Mouse (Mus musculus) midbrain, embryonic 13.5 days (tissue): ENCODE results near the gene Myo1e. TPM values are rescaled to one million over a fixed set of nuclear protein-coding genes. Genes with fewer than 3 reads are reported as not detected.

ENCODE experiments used
- ATAC-seq: fragments of 200-750 bp; cut with Nextera tagmentation; 2 replicates; pipeline ENCODE4 v1.8.0; 2017; ENCODE audit warnings: mild to moderate bottlenecking, moderate TSS enrichment, moderate library complexity
- H3K27ac ChIP-seq: fragments of 300-500 bp; sonication (generic); 2 replicates; pipeline ENCODE4 v1.5.1; 2015; ENCODE audit warnings: inconsistent platforms, mild to moderate bottlenecking, moderate library complexity
- H3K27me3 ChIP-seq: fragments of 300-500 bp; sonication (generic); 2 replicates; pipeline ENCODE4 v1.6.1; 2015; ENCODE audit warnings: mild to moderate bottlenecking, inconsistent platforms
- H3K36me3 ChIP-seq: fragments of 300-500 bp; sonication (generic); 2 replicates; pipeline ENCODE4 v1.6.1; 2015; ENCODE audit warnings: mild to moderate bottlenecking, inconsistent platforms
- H3K4me1 ChIP-seq: fragments of 300-500 bp; sonication (generic); replicated peaks from 2 replicates; pipeline ENCODE4 v1.6.1; 2015; ENCODE audit warnings: inconsistent platforms
- H3K4me2 ChIP-seq: fragments of 300-500 bp; sonication (generic); replicated peaks from 2 replicates; pipeline ENCODE4 v1.6.1; 2015; ENCODE audit warnings: moderate library complexity, mild to moderate bottlenecking, inconsistent platforms
- H3K4me3 ChIP-seq: fragments of 300-500 bp; sonication (generic); replicated peaks from 2 replicates; pipeline ENCODE4 v1.5.1; 2015; ENCODE audit warnings: mild to moderate bottlenecking, inconsistent platforms
- H3K9ac ChIP-seq: fragments of 300-500 bp; sonication (generic); replicated peaks from 2 replicates; pipeline ENCODE4 v1.6.1; 2015; ENCODE audit warnings: mild to moderate bottlenecking, inconsistent platforms
- H3K9me3 ChIP-seq: fragments of 300-500 bp; sonication (generic); 2 replicates; pipeline ENCODE4 v1.6.1; 2016; ENCODE audit warnings: mild to moderate bottlenecking, inconsistent platforms
- WGBS: fragments of 180-500 bp; shearing (Covaris S2); methylation state at CpG from one replicate; pipeline ENCODE4 v1.1.7; 2015; 5-methylcytosine and 5-hydroxymethylcytosine counted together
- polyA plus RNA-seq: library from polyadenylated mRNA; unstranded; fragments of >200 nt; fragmentation: Nextera tagmentation; extraction: Ambion mirVana; gene quantifications from 2 replicates; pipeline ENCODE4 v1.2.1, GENCODE M21; 2015

The Myo1e gene
- polyA plus RNA-seq, 1 experiment from 2014 or later: 6.0 TPM

DNA sequence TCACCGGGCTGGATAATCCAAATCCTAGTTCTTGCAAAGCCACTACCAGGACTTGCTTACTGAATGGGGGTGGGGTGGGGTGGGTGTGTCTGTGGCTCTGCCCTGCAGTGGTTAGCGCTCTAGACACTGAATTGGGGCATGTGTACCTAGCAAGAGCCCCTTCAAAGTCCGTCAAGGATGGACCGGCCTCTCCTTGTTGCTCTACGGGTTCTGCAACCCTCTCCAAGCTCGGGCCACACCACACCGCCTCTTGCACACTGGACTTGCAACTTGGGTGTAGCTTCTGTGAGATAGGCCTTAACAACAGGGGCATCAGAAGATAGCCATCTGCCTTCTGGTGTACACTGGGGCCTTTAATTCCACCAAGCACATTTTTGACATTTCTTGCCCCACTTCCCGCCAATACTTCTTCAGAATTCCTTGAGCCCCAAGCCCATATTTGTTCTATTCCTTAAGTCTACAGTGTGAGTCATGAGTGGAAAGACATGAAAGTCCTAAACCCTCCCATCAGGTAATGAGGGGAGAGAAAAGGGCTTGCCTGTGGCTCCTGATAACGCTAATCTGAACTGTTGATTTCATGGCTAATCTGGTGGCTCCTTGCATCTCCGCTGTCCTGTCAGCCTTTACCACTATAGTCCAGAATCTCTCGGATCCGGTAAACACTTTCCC, 67.9 kb downstream of the Myo1e start:
- ATAC-seq: no peak
- H3K4me1 ChIP-seq: no peaks in the 10 kb centered on the region
- no peaks in the 10 kb centered on the region for H3K27me3 ChIP-seq
- 96% methylated on average over 12 of the region's 12 CpGs for WGBS
- no peak overlapping the region for H3K9ac ChIP-seq
- no peaks in the 10 kb centered on the region for H3K36me3 ChIP-seq
- no peaks in the 10 kb centered on the region for H3K9me3 ChIP-seq
- H3K4me2 ChIP-seq: no peak overlapping the region
- no peak overlapping the region for H3K27ac ChIP-seq
- H3K4me3 ChIP-seq: no peak overlapping the region

DNA sequence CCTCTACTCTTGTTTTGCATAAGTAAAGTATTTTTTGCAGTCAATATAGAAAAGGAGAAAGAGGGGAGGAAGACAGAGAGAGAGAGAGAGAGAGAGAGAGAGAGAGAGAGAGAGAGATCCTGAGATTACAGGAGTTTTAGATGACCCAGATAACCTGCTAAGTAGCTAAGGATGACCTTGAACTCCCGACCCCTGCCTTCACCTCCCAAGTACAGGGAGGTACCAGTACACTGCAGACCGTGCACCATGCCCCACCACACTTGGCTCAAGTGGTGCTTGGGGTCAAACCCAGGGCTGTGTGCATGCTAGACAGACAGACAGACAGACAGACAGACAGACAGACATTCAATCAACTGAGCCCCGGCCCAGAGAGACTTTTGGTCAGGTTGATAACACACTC, 69.9 kb downstream of the Myo1e start:
- Histone ChIP-seq H3K27ac (no peak overlapping the region), H3K9me3 (no peaks in the 10 kb centered on the region), H3K9ac (no peak overlapping the region), H3K4me2 (no peak overlapping the region), H3K4me3 (no peak overlapping the region), H3K36me3 (no peaks in the 10 kb centered on the region), H3K4me1 (no peaks in the 10 kb centered on the region), H3K27me3 (no peaks in the 10 kb centered on the region)
- 91% methylated on average over 3 of the region's 3 CpGs for WGBS
- ATAC-seq: no peak

DNA sequence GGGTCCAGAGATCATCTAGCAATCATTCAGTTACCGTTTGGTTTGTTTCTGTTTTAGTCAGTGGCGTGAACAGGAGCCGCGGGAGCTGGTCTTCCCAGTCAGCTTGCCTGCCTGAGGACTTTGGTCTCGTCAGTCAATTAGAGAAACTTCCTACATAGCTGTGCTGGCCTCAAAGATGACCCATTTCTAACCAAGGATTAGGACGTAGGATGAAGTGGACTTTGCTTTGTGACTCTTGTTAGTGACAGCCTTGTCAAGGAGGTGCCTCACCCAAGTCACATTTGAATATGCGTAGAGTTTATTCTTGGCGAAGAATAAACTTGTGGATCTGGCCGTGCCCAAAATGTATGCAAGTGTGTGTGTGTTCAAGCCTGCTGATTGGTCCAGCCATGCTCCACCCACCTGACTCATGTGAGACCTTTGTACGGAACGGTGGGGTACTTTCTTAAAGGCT, 70.4 kb downstream of the Myo1e start:
- 84% methylated on average over 11 of the region's 11 CpGs for WGBS
- no peak for ATAC-seq
- H3K4me1 ChIP-seq: no peaks in the 10 kb centered on the region

DNA sequence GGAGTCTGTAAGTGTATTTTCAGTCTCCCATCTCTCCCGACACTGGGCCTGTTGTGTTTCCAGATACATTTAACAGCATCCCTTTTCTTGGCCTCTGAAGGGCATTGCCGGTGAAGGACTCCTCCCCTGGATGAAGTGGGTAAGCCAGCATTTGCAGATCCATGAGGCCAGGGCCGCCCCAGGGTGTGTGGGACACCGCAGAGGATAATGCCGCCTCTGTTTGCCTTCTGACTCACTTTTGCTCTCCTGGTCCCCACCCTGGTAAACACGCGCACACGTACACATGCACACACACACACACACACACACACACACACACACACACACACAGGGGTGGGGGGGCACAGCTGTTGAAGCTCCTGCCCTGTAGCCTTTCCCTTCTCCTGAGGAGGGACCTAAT, 74.3 kb downstream of the Myo1e start:
- H3K9ac ChIP-seq: no peak overlapping the region
- no peaks in the 10 kb centered on the region for H3K27me3 ChIP-seq
- H3K4me1 ChIP-seq: no peaks in the 10 kb centered on the region
- H3K4me3 ChIP-seq: no peak overlapping the region
- WGBS: 94% methylated on average over 8 of the region's 8 CpGs
- H3K27ac ChIP-seq: no peak overlapping the region
- H3K9me3 ChIP-seq: no peaks in the 10 kb centered on the region
- no peak for ATAC-seq
- no peaks in the 10 kb centered on the region for H3K36me3 ChIP-seq
- H3K4me2 ChIP-seq: no peak overlapping the region

More for the DNA sequence above, 70.4 kb downstream of the Myo1e start:
- H3K4me2 ChIP-seq: no peak overlapping the region
- no peaks in the 10 kb centered on the region for H3K27me3 ChIP-seq
- no peak overlapping the region for H3K4me3 ChIP-seq
- no peak overlapping the region for H3K9ac ChIP-seq
- H3K27ac ChIP-seq: no peak overlapping the region
- no peaks in the 10 kb centered on the region for H3K9me3 ChIP-seq
- H3K36me3 ChIP-seq: no peaks in the 10 kb centered on the region

DNA sequence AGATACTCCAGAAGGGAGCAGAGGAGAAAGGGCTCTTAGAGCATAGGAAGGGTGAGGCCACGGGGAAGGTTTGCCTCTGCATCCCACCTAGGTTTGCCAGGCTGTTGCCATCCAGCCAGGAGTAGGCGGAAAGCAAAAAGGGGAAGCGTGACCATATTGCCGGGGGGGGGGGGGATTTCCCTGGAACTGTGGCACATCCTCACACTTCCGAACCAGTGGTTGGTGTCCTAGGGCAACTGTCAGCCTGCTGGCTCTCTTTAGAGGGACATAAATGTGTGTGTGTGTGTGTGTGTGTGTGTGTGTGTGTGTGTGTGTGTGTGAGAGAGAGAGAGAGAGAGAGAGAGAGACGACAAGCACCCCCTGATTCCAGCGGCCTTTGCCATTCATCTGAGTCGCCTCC, 75.0 kb downstream of the Myo1e start:
- H3K9me3 ChIP-seq: no peaks in the 10 kb centered on the region
- no peak overlapping the region for H3K27ac ChIP-seq
- ATAC-seq: no peak
- H3K4me2 ChIP-seq: no peak overlapping the region
- no peaks in the 10 kb centered on the region for H3K4me1 ChIP-seq
- H3K36me3 ChIP-seq: no peaks in the 10 kb centered on the region
- H3K9ac ChIP-seq: no peak overlapping the region
- no peak overlapping the region for H3K4me3 ChIP-seq
- 85% methylated on average over 7 of the region's 8 CpGs for WGBS
- H3K27me3 ChIP-seq: no peaks in the 10 kb centered on the region

DNA sequence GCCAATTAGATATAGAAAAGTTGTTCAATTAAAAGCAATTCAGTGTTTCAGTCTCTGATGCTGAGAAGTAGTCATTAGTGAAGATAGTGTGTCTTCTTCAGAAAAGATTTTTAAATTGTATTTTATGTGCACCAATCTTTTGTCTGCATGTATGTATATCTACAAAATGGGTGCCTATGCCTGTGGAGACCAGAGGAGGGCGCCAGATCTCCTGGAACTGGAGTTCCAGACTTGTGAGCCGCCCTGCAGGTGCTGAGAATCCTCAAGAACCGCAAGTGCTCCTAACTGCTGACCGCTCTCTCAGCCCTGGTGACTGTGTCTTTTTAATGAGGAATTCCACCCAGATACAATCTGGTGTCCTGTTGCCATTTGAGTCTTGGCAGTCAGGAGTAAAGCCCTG, 76.0 kb downstream of the Myo1e start:
- Histone ChIP-seq H3K4me3 (no peak overlapping the region), H3K27me3 (no peaks in the 10 kb centered on the region), H3K9me3 (no peaks in the 10 kb centered on the region), H3K9ac (no peak overlapping the region), H3K4me1 (no peaks in the 10 kb centered on the region), H3K4me2 (no peak overlapping the region), H3K27ac (no peak overlapping the region), H3K36me3 (no peaks in the 10 kb centered on the region)
- 81% methylated on average over 4 of the region's 4 CpGs for WGBS
- ATAC-seq: no peak

DNA sequence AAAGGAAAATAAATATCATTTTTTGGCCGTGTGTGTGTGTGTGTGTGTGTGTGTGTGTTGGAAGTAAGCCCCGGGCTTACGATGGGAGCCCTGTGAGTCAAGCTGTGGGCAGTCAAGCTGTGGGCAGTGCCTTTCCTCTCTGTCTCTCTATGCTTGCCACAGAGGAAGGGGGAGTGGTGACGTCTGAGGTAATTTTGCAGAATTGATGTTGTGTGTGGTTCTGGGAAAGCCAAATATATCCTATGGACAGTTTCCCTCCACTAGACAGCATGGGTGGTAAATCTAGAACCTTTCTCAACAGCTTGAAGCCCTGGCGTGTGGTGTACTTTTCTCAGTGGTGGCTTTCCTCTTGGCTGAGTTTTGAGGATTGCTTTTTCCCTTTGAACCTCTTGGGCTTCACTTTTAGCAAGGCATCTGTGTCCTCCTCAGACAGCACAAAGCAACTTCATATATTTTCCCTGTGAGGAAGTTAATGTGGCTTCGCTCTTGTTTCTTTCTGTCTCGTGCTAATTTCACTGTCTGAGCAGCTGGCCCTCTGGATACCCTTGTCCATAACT, 77.5 kb downstream of the Myo1e start:
- ATAC-seq: no peak
- H3K4me1 ChIP-seq: no peaks in the 10 kb centered on the region
- no peaks in the 10 kb centered on the region for H3K9me3 ChIP-seq
- H3K4me2 ChIP-seq: no peak overlapping the region
- H3K27me3 ChIP-seq: no peaks in the 10 kb centered on the region
- no peak overlapping the region for H3K27ac ChIP-seq
- no peak overlapping the region for H3K9ac ChIP-seq
- no peak overlapping the region for H3K4me3 ChIP-seq
- WGBS: 83% methylated on average over 7 of the region's 7 CpGs
- H3K36me3 ChIP-seq: no peaks in the 10 kb centered on the region

DNA sequence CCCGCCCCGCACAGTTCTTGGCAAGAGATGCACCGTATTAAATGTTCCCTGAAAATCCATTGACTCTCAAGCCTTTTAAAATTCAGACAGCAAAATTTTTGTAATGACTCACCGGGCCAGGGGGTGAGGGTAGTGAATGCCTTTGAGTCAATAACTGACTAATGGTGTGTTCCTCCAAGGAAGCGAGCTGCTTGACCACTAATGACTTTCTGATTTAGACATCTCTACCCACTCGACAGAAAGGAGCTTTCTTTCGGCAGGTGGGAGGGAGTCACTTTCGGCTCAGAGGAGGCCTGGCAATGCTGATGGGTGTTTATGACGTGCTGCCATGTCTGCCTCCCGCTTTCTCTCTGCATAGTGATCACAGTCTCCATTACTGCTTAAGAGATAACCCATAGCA, 83.6 kb downstream of the Myo1e start:
- Histone ChIP-seq H3K4me3 (no peak overlapping the region), H3K27me3 (no peaks in the 10 kb centered on the region), H3K4me2 (no peak overlapping the region), H3K9ac (no peak overlapping the region), H3K27ac (no peak overlapping the region), H3K4me1 (peaks cover 18% of the 10 kb centered on the region), H3K9me3 (no peaks in the 10 kb centered on the region), H3K36me3 (no peaks in the 10 kb centered on the region)
- 55% methylated on average over 10 of the region's 10 CpGs for whole genome bisulfite sequencing
- ATAC-seq: no peak

DNA sequence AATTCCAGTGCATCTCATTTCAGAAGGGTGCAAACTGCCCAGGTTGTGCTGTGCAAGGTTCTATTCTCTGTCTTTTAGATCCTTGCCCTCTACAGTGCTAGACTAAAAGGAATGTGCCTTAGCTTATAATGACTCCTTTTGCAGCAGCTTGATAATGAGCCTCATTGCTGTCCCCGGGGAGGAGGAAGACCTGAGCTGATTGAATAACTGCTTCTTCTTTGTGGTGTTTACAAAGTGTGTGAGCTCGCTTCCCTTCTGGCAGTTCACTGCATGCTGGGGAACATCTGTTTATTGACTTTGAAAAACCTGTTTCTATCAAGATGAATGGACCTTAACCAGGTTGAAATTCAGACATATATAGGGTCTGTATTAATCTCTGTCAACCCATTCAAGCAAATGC, 89.8 kb downstream of the Myo1e start:
- peaks cover 3% of the 10 kb centered on the region; the same call in 1 of the 2 replicates for H3K9me3 ChIP-seq
- H3K4me1 ChIP-seq: peaks cover 25% of the 10 kb centered on the region
- 10% methylated on average over 2 of the region's 2 CpGs for WGBS
- H3K27ac ChIP-seq: peak overlapping the region; percentile 25; the same call in 1 of the 2 replicates
- no peak overlapping the region for H3K4me3 ChIP-seq
- no peak for ATAC-seq
- no peak overlapping the region for H3K9ac ChIP-seq
- H3K27me3 ChIP-seq: no peaks in the 10 kb centered on the region
- no peaks in the 10 kb centered on the region for H3K36me3 ChIP-seq
- H3K4me2 ChIP-seq: no peak overlapping the region

DNA sequence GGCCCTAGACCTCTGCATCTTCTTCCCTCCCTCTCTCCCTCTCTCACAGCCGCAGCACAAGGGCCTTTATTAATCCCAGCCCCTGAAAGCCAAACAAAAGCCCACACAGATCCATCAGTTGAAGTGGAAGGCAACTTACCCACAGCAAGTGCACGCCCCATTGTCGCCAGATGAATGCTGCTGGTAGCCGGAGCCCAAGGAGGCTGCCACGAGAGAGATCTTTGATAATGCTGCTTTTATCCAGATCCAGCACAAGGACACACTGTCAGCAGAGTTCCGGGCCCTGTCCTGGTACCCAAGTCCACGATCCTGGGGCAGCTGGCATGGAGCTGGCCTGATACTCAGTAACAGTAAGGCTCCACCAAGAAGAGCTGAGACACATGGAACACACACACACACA, 91.1 kb downstream of the Myo1e start:
- peak overlapping the region; percentile 68 for H3K27ac ChIP-seq
- WGBS: 10% methylated on average over 7 of the region's 7 CpGs
- no peak overlapping the region for H3K4me2 ChIP-seq
- no peak overlapping the region for H3K4me3 ChIP-seq
- H3K36me3 ChIP-seq: no peaks in the 10 kb centered on the region
- H3K27me3 ChIP-seq: no peaks in the 10 kb centered on the region
- H3K4me1 ChIP-seq: peaks cover 20% of the 10 kb centered on the region
- H3K9ac ChIP-seq: no peak overlapping the region
- peak; percentile 62 for ATAC-seq
- peaks cover 8% of the 10 kb centered on the region; the same call in 1 of the 2 replicates for H3K9me3 ChIP-seq

DNA sequence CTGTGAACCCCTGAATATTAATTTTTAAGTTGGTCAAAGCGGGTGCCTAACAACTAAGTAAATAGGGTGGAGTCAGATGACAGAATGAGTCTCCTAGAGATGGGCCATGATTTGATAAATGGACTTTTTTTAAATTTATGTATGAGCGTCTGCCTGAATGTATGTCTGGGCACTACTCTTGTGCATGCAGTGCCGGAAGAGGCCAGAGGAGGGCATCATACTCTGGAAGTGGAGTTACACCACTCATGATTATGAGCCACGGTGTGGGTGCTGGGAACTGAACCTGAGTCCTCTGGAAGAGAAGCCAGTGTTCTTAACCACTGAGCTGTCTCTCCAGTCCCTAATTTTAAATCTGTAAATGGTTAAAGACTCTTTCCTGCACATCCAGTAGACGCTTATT, 93.6 kb downstream of the Myo1e start:
- H3K9me3 ChIP-seq: peaks cover 8% of the 10 kb centered on the region; the same call in 1 of the 2 replicates
- H3K9ac ChIP-seq: no peak overlapping the region
- no peaks in the 10 kb centered on the region for H3K27me3 ChIP-seq
- no peak overlapping the region for H3K4me3 ChIP-seq
- H3K4me2 ChIP-seq: no peak overlapping the region
- H3K36me3 ChIP-seq: no peaks in the 10 kb centered on the region
- ATAC-seq: no peak
- peaks cover 20% of the 10 kb centered on the region for H3K4me1 ChIP-seq
- H3K27ac ChIP-seq: no peak overlapping the region
- 98% methylated on average over 5 of the region's 5 CpGs for WGBS

DNA sequence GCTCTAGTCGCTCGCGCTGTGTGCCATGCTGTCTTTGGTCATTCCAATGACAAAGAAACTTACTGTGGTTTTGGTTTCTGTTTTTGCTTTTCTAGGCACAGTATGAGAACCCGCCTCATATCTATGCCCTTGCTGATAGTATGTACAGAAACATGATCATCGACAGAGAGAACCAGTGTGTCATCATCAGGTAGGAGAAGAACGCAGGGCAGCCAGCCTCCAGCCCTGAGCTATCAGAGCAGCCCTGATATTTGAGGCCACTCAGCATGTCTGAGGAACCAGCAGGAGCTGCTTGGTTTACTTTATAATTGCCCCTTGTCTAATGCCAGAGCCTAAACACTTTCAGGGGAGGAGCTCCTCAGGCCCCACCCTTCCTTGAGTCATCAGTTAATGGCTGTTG, 94.4 kb downstream of the Myo1e start:
- ATAC-seq: no peak
- 96% methylated on average over 6 of the region's 6 CpGs for WGBS

DNA sequence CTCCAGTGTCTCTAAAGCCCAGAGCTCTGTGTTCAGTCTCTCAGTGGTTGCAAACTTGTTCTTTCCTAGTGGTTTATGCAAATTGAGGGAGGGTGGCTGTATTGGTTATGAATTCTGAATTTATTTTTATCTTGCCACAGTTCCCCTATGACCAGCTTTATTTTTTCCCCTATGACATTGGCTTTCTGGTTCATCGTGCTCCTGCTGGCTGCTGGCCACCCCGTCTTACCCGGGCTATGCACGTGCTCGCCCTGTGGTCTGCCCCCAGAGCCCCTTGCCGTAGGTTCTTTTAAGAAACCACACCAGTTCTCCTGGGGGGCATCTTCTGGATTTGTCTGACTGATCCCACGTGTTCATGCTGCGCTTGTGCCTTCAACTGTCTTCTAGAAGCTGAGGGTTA, 97.8 kb downstream of the Myo1e start:
- H3K9ac ChIP-seq: no peak overlapping the region
- H3K4me3 ChIP-seq: no peak overlapping the region
- peaks cover 8% of the 10 kb centered on the region; the same call in 1 of the 2 replicates for H3K9me3 ChIP-seq
- no peaks in the 10 kb centered on the region for H3K27me3 ChIP-seq
- WGBS: 95% methylated on average over 8 of the region's 8 CpGs
- H3K4me1 ChIP-seq: no peaks in the 10 kb centered on the region
- H3K27ac ChIP-seq: no peak overlapping the region
- no peak for ATAC-seq
- H3K4me2 ChIP-seq: no peak overlapping the region
- no peaks in the 10 kb centered on the region for H3K36me3 ChIP-seq

More for the DNA sequence above, 94.4 kb downstream of the Myo1e start:
- Histone ChIP-seq H3K4me3 (no peak overlapping the region), H3K9ac (no peak overlapping the region), H3K36me3 (no peaks in the 10 kb centered on the region), H3K9me3 (peaks cover 8% of the 10 kb centered on the region; the same call in 1 of the 2 replicates), H3K4me2 (no peak overlapping the region), H3K27me3 (no peaks in the 10 kb centered on the region), H3K4me1 (peaks cover 18% of the 10 kb centered on the region), H3K27ac (no peak overlapping the region)
